Mouse (Mus musculus): ENCODE measurements around the gene Sgms1.

Gene Sgms1

GRCm38 (mm10) chr19:32353447-32353846 is 36.1 kb downstream of the Sgms1 start:
- no peak for DNase-seq

DNA sequence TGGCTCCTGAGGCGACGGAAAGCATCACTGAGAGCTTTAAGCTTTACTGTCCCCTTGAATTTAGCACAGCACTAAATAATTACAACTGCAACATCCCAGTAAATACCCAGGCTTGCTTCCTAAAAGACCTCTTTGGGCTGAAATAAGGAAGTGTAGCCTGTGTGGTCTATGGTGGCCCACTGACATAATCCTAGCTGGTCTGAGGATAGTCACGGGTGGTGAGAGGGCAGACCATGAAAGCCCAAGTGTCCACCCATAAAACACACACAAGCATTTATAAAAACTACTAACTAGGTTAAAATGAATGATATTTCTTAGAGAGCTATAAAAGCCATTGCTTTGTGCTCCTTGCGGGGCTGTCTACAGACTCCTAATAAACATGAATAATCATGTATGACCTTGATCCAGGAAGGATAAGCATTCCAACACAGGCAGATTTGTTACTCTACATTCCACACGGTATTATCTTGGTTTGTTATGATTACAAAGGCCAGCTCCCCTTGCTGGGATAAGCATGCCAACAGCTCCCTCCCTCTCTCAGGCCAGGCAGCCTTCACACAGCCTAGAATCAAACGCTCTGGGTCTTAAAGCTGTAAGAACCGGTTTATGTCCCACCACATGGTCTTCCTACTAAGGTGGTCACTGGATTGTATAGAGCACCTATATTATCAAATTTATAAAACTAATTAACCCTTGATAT is 40.4 kb downstream of the Sgms1 start:
- peak in 1 of 2 experiments; percentile 47 for DNase-seq

DNA sequence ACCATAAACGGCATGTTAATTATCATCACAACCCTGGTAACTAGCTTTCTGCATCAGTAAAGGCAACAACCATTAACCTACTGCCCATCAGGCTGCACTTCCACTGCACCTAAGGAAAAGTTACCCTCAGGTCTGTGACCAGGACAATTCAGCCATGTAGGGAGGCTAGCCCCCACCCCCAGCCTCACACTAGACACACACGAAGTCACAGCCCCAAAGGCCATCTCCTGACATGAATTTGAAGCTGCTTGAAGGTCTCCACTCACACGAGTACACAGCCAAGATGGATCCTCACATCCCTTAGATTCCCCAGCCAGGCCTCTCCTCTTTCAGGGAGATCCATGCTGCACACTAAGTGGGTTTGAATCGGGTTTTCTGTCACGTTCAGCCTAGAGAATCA is 42.0 kb downstream of the Sgms1 start:
- no peak for DNase-seq

- DNase-seq: no peak
These were observed 42.7 kb downstream of the Sgms1 start for GRCm38 (mm10) chr19:32346624-32347341.

- peak; percentile 61 to 85 for DNase-seq
These were observed 43.3 kb downstream of the Sgms1 start for GRCm38 (mm10) chr19:32346176-32346575.

- no peak for DNase-seq
These were observed 44.3 kb downstream of the Sgms1 start for GRCm38 (mm10) chr19:32345181-32345745.

- peak; percentile 65 to 77 for DNase-seq
These were observed 44.8 kb downstream of the Sgms1 start for GRCm38 (mm10) chr19:32344738-32345121.

DNA sequence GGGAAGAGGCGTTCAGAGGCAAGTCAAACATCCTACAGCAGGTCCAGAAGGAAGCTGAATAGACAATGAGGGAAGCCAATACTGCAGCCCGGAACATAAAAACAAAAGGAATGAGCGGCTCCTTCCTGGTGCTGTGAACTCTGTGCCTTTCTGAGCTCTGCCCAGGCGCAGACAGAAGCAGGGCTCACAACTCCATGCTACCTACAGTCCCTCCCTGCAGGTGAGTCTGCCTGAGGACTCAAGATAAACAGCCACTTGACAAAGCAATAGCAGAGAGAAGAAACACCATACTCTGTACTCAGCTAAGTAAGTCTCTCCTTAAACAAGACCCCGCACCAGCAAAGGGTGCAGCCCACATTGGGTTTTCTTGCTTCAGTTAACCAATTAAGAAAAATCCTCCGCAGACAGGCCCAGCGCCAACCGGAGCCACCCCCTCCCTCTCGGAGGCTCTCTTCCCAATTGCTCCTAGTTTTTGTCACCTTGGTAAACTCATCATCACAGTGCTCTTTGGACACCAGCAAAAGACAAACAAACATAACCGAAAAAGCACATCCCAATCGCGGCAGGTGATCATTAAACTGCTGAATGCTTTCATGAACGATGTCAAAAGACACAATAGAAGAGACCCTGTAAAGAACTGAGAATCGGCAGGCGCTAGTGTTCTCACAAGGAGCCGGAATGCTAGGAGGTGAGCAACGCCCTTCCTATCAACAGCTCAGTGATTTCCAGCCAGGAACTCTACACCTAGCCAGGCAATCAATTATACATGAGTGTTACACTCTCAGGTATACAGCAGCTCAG is 45.4 kb downstream of the Sgms1 start:
- peak in 1 of 2 experiments; percentile 45 for DNase-seq

GRCm38 (mm10) chr19:32342436-32342835 is 47.1 kb downstream of the Sgms1 start:
- no peak for DNase-seq

GRCm38 (mm10) chr19:32341091-32341490 is 48.4 kb downstream of the Sgms1 start:
- no peak for DNase-seq

DNA sequence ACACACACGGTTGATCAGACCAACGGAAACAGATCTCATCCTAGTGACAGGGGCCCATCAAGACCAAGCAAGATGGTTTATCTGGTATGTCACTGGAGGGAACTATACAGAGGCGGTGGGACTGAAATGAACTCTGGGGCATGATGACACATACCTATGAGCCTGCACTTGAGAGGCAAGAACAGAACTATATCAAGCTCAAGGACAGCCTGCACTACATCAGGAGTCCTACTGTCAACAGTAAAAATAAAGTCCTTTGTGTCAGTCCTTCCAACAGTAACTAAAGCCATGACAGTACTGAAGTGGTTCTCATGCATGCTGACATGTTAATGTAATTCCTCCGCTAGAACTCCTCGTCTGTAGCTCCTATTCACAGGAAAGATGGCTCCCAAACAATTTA is 49.3 kb downstream of the Sgms1 start:
- DNase-seq: no peak

DNA sequence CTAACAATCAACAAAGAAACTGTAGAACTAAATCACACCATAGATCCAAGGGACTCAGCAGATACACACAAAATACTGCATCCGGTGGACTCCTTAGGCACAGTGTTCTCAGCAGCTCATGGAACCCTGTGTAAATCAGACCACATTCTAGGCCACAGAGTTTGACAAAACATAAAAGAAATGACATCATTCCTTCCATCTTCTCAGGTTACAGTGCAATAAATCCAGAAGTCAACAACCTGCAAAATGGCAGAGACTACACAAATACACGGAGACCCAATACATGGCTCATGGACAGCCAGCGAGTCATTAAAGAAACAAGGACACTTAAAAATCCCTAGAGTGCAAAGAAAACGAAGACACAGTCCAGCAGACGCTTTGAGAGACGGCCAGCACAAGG is 51.8 kb downstream of the Sgms1 start:
- DNase-seq: no peak

- no peak for DNase-seq
These were observed 54.8 kb downstream of the Sgms1 start for GRCm38 (mm10) chr19:32334751-32335150.

- no peak for DNase-seq
These were observed 56.0 kb downstream of the Sgms1 start for GRCm38 (mm10) chr19:32333544-32333943.

GRCm38 (mm10) chr19:32332779-32333460 is 56.6 kb downstream of the Sgms1 start:
- no peak for DNase-seq

DNA sequence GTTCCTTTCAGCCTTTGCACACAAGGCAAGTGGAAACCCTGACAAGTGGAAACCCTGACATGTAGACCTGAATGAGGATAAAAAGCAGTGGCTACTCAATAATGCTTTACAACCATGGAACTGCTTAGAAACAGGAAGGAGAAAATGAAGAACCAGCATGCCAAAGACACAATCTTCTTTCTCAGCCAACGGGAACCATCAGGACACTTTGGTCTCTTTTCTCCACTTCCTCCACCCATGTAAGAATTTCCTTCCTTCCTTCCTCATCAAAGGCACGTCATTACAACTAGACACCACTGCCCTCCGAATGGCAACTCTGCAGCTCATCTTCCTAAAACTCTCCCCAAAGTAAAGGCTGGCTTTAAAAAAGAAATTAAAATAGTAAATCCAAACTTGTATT is 59.3 kb downstream of the Sgms1 start:
- no peak for DNase-seq

DNA sequence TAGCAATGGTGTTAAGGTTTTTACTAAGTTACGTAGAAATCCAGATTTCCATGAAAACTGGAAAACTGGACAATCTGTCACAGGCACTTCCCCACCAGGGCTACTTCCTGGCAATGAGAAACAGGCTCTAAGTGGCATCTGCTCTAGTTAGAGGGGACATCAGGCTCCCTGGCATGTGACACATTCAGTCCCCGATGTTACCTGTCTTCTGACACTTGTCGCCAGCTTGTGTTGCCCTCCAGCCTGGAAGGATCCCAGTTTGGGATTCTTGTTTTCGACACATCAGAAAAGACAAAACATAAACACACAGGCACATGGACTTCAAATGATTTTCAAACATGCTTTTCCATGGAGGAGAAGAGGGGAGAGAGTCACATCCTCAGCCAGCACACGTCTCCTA is 60.0 kb downstream of the Sgms1 start:
- DNase-seq: no peak

- DNase-seq: no peak
These were observed 61.3 kb downstream of the Sgms1 start for GRCm38 (mm10) chr19:32328089-32328828.

DNA sequence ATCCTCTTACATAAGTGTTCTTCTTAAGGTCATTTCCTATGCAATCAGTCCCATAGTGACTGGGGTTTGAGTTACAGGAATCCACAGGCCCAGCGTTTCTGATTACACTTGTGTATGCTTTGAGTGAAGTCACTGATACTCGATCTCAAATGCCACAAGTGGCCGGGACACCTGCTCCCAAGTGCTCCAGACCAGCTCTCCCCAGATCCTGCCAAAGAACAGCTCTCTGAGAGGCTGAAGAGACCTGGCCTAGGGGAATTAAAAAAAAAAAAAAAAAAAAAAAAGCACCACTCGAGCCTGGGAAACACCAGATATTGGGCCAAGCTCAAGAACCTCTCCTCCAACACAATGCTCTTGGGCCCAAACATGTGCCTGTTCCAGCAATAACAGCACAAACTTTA is 62.9 kb downstream of the Sgms1 start:
- DNase-seq: no peak

- DNase-seq: no peak
These were observed 63.4 kb downstream of the Sgms1 start for GRCm38 (mm10) chr19:32326156-32326555.

GRCm38 (mm10) chr19:32325100-32325768 is 64.3 kb downstream of the Sgms1 start:
- peak; percentile 76 to 88 for DNase-seq

All from kidney, postnatal 36 days (tissue).